Mouse (Mus musculus): ENCODE measurements around the gene Zfp319. TPM values are rescaled to one million over a fixed set of nuclear protein-coding genes. Genes with fewer than 3 reads are reported as not detected.
A peak's percentile ranks its signal among the peaks of the same experiment; 100 is the strongest.

Gene Zfp319
- polyA plus RNA-seq, 1 experiment: 9.1 TPM

GRCm38 (mm10) chr8:95326822-95327221, 4.9 kb downstream of the Zfp319 start:
- no peaks in the 10 kb centered on the region for H3K27me3 ChIP-seq (ENCODE audit: control insufficient read depth, insufficient read depth, low read length)
- 88% methylated on average over 5 of the region's 5 CpGs for WGBS
- TF ChIP-seq CTCF (IDR thresholded peaks at IDR 0.05; ENCODE audit: extremely low read depth, insufficient read depth, insufficient read length, insufficient replicate concordance) (no peak), POLR2A (IDR thresholded peaks at IDR 0.05; ENCODE audit: low read depth, low read length) (no peak)
- no peak overlapping the region for H3K27ac ChIP-seq (ENCODE audit: insufficient read depth, low read length)
- H3K4me1 ChIP-seq (ENCODE audit: control insufficient read depth, insufficient read depth, insufficient read length): peaks cover 5% of the 10 kb centered on the region
- DNase-seq (ENCODE audit: low read depth in 1 of 2, low spot score in 2 of 2): no peak
- no peak overlapping the region for H3K4me3 ChIP-seq (ENCODE audit: extremely low read depth, insufficient read depth, insufficient read length)
- peaks cover 32% of the 10 kb centered on the region for H3K36me3 ChIP-seq (ENCODE audit: control insufficient read depth, insufficient read depth, low read length)

- H3K27ac ChIP-seq (ENCODE audit: insufficient read depth, low read length): no peak overlapping the region
- peaks cover 32% of the 10 kb centered on the region for H3K36me3 ChIP-seq (ENCODE audit: control insufficient read depth, insufficient read depth, low read length)
- WGBS: 74% methylated on average over 5 of the region's 5 CpGs
- no peaks in the 10 kb centered on the region for H3K27me3 ChIP-seq (ENCODE audit: control insufficient read depth, insufficient read depth, low read length)
- TF ChIP-seq CTCF (IDR thresholded peaks at IDR 0.05; ENCODE audit: extremely low read depth, insufficient read depth, insufficient read length, insufficient replicate concordance) (no peak), POLR2A (IDR thresholded peaks at IDR 0.05; ENCODE audit: low read depth, low read length) (no peak)
- DNase-seq (ENCODE audit: low read depth in 1 of 2, low spot score in 2 of 2): no peak
- no peaks in the 10 kb centered on the region; the same call in 1 of the 2 replicates for H3K4me1 ChIP-seq (ENCODE audit: control insufficient read depth, insufficient read depth, insufficient read length)
- H3K4me3 ChIP-seq (ENCODE audit: extremely low read depth, insufficient read depth, insufficient read length): no peak overlapping the region
These were observed 7.1 kb downstream of the Zfp319 start for GRCm38 (mm10) chr8:95324646-95325045.

DNA sequence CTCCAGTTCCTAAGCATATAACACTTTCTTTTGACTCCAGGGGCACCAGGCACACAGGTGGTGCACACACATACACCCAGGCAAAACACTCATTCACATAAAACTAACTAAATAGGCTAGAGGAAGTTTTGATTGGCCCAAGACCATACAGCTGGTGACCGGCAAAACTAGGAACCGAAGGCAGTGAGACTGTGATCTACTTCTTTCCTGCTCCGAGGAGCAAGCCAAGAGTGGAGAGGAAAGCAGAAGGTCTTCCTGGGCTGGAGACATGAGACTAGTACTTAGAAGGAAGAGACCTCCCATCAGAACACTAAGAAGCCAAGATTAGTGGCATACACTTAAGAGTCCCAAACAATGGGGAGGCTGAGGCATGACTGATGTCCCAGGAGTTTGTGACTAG, 8.5 kb downstream of the Zfp319 start:
- Histone ChIP-seq H3K4me3 (ENCODE audit: extremely low read depth, insufficient read depth, insufficient read length) (no peak overlapping the region), H3K27ac (ENCODE audit: insufficient read depth, low read length) (no peak overlapping the region), H3K4me1 (ENCODE audit: control insufficient read depth, insufficient read depth, insufficient read length) (no peaks in the 10 kb centered on the region; the same call in 1 of the 2 replicates), H3K27me3 (ENCODE audit: control insufficient read depth, insufficient read depth, low read length) (no peaks in the 10 kb centered on the region), H3K36me3 (ENCODE audit: control insufficient read depth, insufficient read depth, low read length) (peaks cover 19% of the 10 kb centered on the region)
- TF ChIP-seq CTCF (IDR thresholded peaks at IDR 0.05; ENCODE audit: extremely low read depth, insufficient read depth, insufficient read length, insufficient replicate concordance): no peak
- no peak for TF ChIP-seq POLR2A (IDR thresholded peaks at IDR 0.05; ENCODE audit: low read depth, low read length)
- DNase-seq (ENCODE audit: low read depth in 1 of 2, low spot score in 2 of 2): no peak
- WGBS: 88% methylated on average over 3 of the region's 3 CpGs

- H3K4me1 ChIP-seq (ENCODE audit: control insufficient read depth, insufficient read depth, insufficient read length): no peaks in the 10 kb centered on the region; the same call in 1 of the 2 replicates
- no peak overlapping the region for H3K27ac ChIP-seq (ENCODE audit: insufficient read depth, low read length)
- DNase-seq (ENCODE audit: low read depth in 1 of 2, low spot score in 2 of 2): peak; percentile 35 to 75
- TF ChIP-seq CTCF (IDR thresholded peaks at IDR 0.05; ENCODE audit: extremely low read depth, insufficient read depth, insufficient read length, insufficient replicate concordance) (peak; percentile 20; the same call in 1 of the 2 replicates), POLR2A (IDR thresholded peaks at IDR 0.05; ENCODE audit: low read depth, low read length) (no peak)
- H3K36me3 ChIP-seq (ENCODE audit: control insufficient read depth, insufficient read depth, low read length): no peaks in the 10 kb centered on the region
- H3K27me3 ChIP-seq (ENCODE audit: control insufficient read depth, insufficient read depth, low read length): no peaks in the 10 kb centered on the region
- 5% methylated on average over 41 of the region's 41 CpGs for WGBS
- H3K4me3 ChIP-seq (ENCODE audit: extremely low read depth, insufficient read depth, insufficient read length): peak overlapping the region; percentile 38
These were observed 11.3 kb downstream of the Zfp319 start for GRCm38 (mm10) chr8:95320224-95321139.

GRCm38 (mm10) chr8:95315350-95315749, 16.4 kb downstream of the Zfp319 start:
- no peak for TF ChIP-seq POLR2A (IDR thresholded peaks at IDR 0.05; ENCODE audit: low read depth, low read length)
- no peak for TF ChIP-seq CTCF (IDR thresholded peaks at IDR 0.05; ENCODE audit: extremely low read depth, insufficient read depth, insufficient read length, insufficient replicate concordance)
- WGBS: 90% methylated on average over 1 of the region's 1 CpGs
- no peak overlapping the region for H3K4me3 ChIP-seq (ENCODE audit: extremely low read depth, insufficient read depth, insufficient read length)
- H3K27me3 ChIP-seq (ENCODE audit: control insufficient read depth, insufficient read depth, low read length): no peaks in the 10 kb centered on the region
- H3K36me3 ChIP-seq (ENCODE audit: control insufficient read depth, insufficient read depth, low read length): no peaks in the 10 kb centered on the region
- H3K4me1 ChIP-seq (ENCODE audit: control insufficient read depth, insufficient read depth, insufficient read length): no peaks in the 10 kb centered on the region; the same call in 1 of the 2 replicates
- no peak for DNase-seq (ENCODE audit: low read depth in 1 of 2, low spot score in 2 of 2)
- no peak overlapping the region for H3K27ac ChIP-seq (ENCODE audit: insufficient read depth, low read length)

DNA sequence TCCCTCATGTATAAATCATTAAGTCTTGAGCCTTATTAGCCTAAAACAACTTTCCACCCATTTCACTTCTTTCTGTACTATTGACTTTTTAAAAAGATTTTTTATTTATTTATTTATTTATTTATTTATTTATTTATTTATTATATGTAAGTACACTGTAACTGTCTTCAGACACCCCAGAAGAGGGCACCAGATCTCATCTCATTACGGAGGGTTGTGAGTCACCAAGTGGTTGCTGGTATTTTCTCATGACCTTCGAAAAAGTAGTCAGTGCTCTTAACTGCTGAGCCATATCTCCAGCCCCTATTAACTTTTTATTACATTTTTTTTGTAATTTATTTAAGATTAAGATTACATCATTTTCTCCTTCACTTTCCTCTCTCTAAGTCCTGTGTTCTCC, 17.0 kb downstream of the Zfp319 start:
- Histone ChIP-seq H3K27ac (ENCODE audit: insufficient read depth, low read length) (no peak overlapping the region), H3K27me3 (ENCODE audit: control insufficient read depth, insufficient read depth, low read length) (no peaks in the 10 kb centered on the region), H3K36me3 (ENCODE audit: control insufficient read depth, insufficient read depth, low read length) (no peaks in the 10 kb centered on the region), H3K4me3 (ENCODE audit: extremely low read depth, insufficient read depth, insufficient read length) (no peak overlapping the region), H3K4me1 (ENCODE audit: control insufficient read depth, insufficient read depth, insufficient read length) (no peaks in the 10 kb centered on the region)
- TF ChIP-seq POLR2A (IDR thresholded peaks at IDR 0.05; ENCODE audit: low read depth, low read length) (no peak), CTCF (IDR thresholded peaks at IDR 0.05; ENCODE audit: extremely low read depth, insufficient read depth, insufficient read length, insufficient replicate concordance) (no peak)
- DNase-seq (ENCODE audit: low read depth in 1 of 2, low spot score in 2 of 2): no peak
- WGBS: 43% methylated on average over 2 of the region's 2 CpGs

- Histone ChIP-seq H3K4me3 (ENCODE audit: extremely low read depth, insufficient read depth, insufficient read length) (no peak overlapping the region), H3K27ac (ENCODE audit: insufficient read depth, low read length) (no peak overlapping the region), H3K27me3 (ENCODE audit: control insufficient read depth, insufficient read depth, low read length) (no peaks in the 10 kb centered on the region), H3K4me1 (ENCODE audit: control insufficient read depth, insufficient read depth, insufficient read length) (no peaks in the 10 kb centered on the region), H3K36me3 (ENCODE audit: control insufficient read depth, insufficient read depth, low read length) (no peaks in the 10 kb centered on the region)
- no peak for DNase-seq (ENCODE audit: low read depth in 1 of 2, low spot score in 2 of 2)
- TF ChIP-seq POLR2A (IDR thresholded peaks at IDR 0.05; ENCODE audit: low read depth, low read length) (no peak), CTCF (IDR thresholded peaks at IDR 0.05; ENCODE audit: extremely low read depth, insufficient read depth, insufficient read length, insufficient replicate concordance) (no peak)
- 87% methylated on average over 6 of the region's 6 CpGs for WGBS
These were observed 17.9 kb downstream of the Zfp319 start for GRCm38 (mm10) chr8:95313857-95314256.
